Mouse (Mus musculus): ENCODE measurements at regions not wholly inside any gene's neighbourhood (a gene's known extent, or its start where the extent isn't known, plus 50 kb on each side); places are given as distances from the start of the nearest gene placed in this dataset.

DNA sequence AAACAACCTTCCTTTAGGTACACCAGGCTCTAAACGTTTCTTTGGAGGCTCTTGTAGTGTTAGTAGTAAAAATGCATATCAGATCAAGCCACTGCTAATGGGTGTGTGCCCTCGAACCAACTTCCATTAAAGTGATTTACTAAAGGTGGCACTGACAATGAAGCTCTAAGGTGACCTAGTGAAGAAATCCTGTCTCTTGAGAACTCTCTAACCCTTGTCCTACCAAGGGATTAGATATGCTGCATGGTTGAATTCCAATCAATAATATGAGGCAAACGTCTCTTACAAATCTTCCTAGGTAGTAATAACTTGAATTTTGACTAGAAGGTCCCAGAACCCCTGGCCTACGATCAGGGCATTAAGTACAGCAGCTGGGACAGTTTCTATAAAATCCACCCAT is 640.7 kb downstream of the Pard3 start:
- Histone ChIP-seq H3K4me3 (ENCODE audit: low read length) (no peak overlapping the region), H3K4me2 (replicated peaks; ENCODE audit: low read depth, low read length) (no peak overlapping the region), H3K27ac (ENCODE audit: low read depth, low read length) (no peak overlapping the region), H3K4me1 (ENCODE audit: control insufficient read depth, insufficient read depth, low read length) (no peaks in the 10 kb centered on the region), H3K36me3 (ENCODE audit: control insufficient read depth, insufficient read depth, low read length) (no peaks in the 10 kb centered on the region), H3K9me3 (ENCODE audit: control insufficient read depth, low read length) (no peaks in the 10 kb centered on the region), H3K9ac (ENCODE audit: low read depth, low read length) (no peak overlapping the region), H3K27me3 (ENCODE audit: control insufficient read depth, insufficient read depth, low read length) (no peaks in the 10 kb centered on the region)
- 42% methylated on average over 4 of the region's 4 CpGs for WGBS
- ATAC-seq (ENCODE audit: low FRiP score, low TSS enrichment) = no peak

- Histone ChIP-seq H3K9me3 (ENCODE audit: control insufficient read depth, low read length) (no peaks in the 10 kb centered on the region), H3K27ac (ENCODE audit: low read depth, low read length) (no peak overlapping the region), H3K36me3 (ENCODE audit: control insufficient read depth, insufficient read depth, low read length) (no peaks in the 10 kb centered on the region), H3K4me3 (ENCODE audit: low read length) (no peak overlapping the region), H3K4me1 (ENCODE audit: control insufficient read depth, insufficient read depth, low read length) (no peaks in the 10 kb centered on the region), H3K4me2 (replicated peaks; ENCODE audit: low read depth, low read length) (no peak overlapping the region), H3K27me3 (ENCODE audit: control insufficient read depth, insufficient read depth, low read length) (no peaks in the 10 kb centered on the region), H3K9ac (ENCODE audit: low read depth, low read length) (no peak overlapping the region)
- no peak for ATAC-seq (ENCODE audit: low FRiP score, low TSS enrichment)
- 73% methylated on average over 16 of the region's 16 CpGs for WGBS
Measured at GRCm38 (mm10) chr8:127706051-127706835, 642.5 kb downstream of the Pard3 start.

DNA sequence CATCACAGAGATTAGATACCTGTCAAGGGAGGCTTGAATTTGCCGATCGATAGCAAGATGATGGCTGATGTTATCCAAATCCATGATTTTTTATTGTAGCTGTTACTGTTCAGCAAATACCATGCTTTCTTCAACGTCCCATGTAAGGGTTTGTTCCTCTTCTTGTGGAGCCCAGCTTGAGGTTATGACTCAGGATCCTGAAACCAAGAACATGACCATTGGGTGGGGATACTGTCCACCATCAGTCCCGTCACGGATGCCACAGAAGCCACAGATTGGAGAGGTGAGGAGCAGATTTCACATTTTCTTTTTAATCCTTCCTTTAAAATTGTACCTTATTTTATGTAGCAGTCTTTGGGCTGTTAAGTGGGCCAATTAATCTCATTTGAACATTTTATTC is 645.7 kb downstream of the Pard3 start:
- no peak overlapping the region for H3K4me2 ChIP-seq (replicated peaks; ENCODE audit: low read depth, low read length)
- no peaks in the 10 kb centered on the region for H3K4me1 ChIP-seq (ENCODE audit: control insufficient read depth, insufficient read depth, low read length)
- H3K9ac ChIP-seq (ENCODE audit: low read depth, low read length) = no peak overlapping the region
- WGBS = 94% methylated on average over 5 of the region's 5 CpGs
- H3K9me3 ChIP-seq (ENCODE audit: control insufficient read depth, low read length) = no peaks in the 10 kb centered on the region
- H3K4me3 ChIP-seq (ENCODE audit: low read length) = no peak overlapping the region
- H3K27me3 ChIP-seq (ENCODE audit: control insufficient read depth, insufficient read depth, low read length) = no peaks in the 10 kb centered on the region
- no peak for ATAC-seq (ENCODE audit: low FRiP score, low TSS enrichment)
- H3K27ac ChIP-seq (ENCODE audit: low read depth, low read length) = no peak overlapping the region
- H3K36me3 ChIP-seq (ENCODE audit: control insufficient read depth, insufficient read depth, low read length) = no peaks in the 10 kb centered on the region

DNA sequence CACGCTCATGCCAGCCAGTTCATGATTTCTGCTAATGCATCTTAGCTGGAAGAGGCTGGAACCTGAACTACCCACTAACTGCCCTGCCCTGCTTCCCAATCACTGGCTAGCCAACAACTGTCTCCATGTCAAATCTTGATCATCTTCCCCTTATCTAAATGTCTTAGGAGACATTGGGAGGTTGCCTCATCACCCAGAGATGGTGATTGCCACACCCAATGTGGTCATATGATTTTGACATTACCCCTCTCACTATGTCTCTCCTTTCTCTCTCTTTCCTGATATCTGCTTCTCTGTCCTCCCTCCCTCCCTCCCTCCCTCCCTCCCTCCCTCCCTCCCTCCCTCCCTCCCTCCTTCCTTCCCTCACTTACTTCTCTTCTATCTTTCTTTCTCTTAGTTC is 643.3 kb upstream of the Nrp1 start:
- Histone ChIP-seq H3K27me3 (ENCODE audit: control insufficient read depth, insufficient read depth, low read length) (no peaks in the 10 kb centered on the region), H3K9ac (ENCODE audit: low read depth, low read length) (no peak overlapping the region), H3K4me2 (replicated peaks; ENCODE audit: low read depth, low read length) (no peak overlapping the region), H3K36me3 (ENCODE audit: control insufficient read depth, insufficient read depth, low read length) (no peaks in the 10 kb centered on the region), H3K4me1 (ENCODE audit: control insufficient read depth, insufficient read depth, low read length) (peaks cover 12% of the 10 kb centered on the region), H3K4me3 (ENCODE audit: low read length) (no peak overlapping the region), H3K9me3 (ENCODE audit: control insufficient read depth, low read length) (no peaks in the 10 kb centered on the region), H3K27ac (ENCODE audit: low read depth, low read length) (no peak overlapping the region)
- WGBS = 79% methylated on average over 1 of the region's 1 CpGs
- no peak for ATAC-seq (ENCODE audit: low FRiP score, low TSS enrichment)

- no peaks in the 10 kb centered on the region for H3K9me3 ChIP-seq (ENCODE audit: control insufficient read depth, low read length)
- H3K4me2 ChIP-seq (replicated peaks; ENCODE audit: low read depth, low read length) = no peak overlapping the region
- no peak for ATAC-seq (ENCODE audit: low FRiP score, low TSS enrichment)
- no peak overlapping the region for H3K27ac ChIP-seq (ENCODE audit: low read depth, low read length)
- H3K9ac ChIP-seq (ENCODE audit: low read depth, low read length) = no peak overlapping the region
- peaks cover 27% of the 10 kb centered on the region for H3K4me1 ChIP-seq (ENCODE audit: control insufficient read depth, insufficient read depth, low read length)
- no peaks in the 10 kb centered on the region for H3K36me3 ChIP-seq (ENCODE audit: control insufficient read depth, insufficient read depth, low read length)
- H3K4me3 ChIP-seq (ENCODE audit: low read length) = no peak overlapping the region
- H3K27me3 ChIP-seq (ENCODE audit: control insufficient read depth, insufficient read depth, low read length) = no peaks in the 10 kb centered on the region
Measured at GRCm38 (mm10) chr8:127717969-127718368, 640.4 kb upstream of the Nrp1 start.

DNA sequence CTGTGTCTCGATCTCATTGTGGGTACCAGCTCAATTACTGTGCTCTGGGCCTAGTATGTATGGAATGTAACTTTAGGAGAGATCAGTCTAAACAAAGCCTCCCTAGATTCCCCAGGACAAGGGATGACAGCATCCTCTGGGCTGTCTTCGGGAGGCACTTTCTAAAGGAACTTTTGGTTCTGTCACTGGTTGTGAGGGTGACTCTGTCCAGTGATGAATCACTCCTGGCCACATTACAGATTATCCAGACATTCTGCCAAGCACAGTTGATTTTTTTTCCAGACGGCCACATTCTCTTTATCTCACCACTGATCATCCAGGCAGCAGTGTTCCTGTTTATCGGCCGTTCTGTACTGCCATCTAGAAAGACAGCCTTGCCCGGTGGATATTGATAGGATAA is 638.5 kb upstream of the Nrp1 start:
- Histone ChIP-seq H3K9me3 (ENCODE audit: control insufficient read depth, low read length) (no peaks in the 10 kb centered on the region), H3K27ac (ENCODE audit: low read depth, low read length) (no peak overlapping the region), H3K4me1 (ENCODE audit: control insufficient read depth, insufficient read depth, low read length) (peaks cover 27% of the 10 kb centered on the region), H3K9ac (ENCODE audit: low read depth, low read length) (no peak overlapping the region), H3K4me3 (ENCODE audit: low read length) (no peak overlapping the region), H3K27me3 (ENCODE audit: control insufficient read depth, insufficient read depth, low read length) (no peaks in the 10 kb centered on the region), H3K4me2 (replicated peaks; ENCODE audit: low read depth, low read length) (no peak overlapping the region), H3K36me3 (ENCODE audit: control insufficient read depth, insufficient read depth, low read length) (no peaks in the 10 kb centered on the region)
- ATAC-seq (ENCODE audit: low FRiP score, low TSS enrichment) = no peak
- 11% methylated on average over 6 of the region's 6 CpGs for WGBS

DNA sequence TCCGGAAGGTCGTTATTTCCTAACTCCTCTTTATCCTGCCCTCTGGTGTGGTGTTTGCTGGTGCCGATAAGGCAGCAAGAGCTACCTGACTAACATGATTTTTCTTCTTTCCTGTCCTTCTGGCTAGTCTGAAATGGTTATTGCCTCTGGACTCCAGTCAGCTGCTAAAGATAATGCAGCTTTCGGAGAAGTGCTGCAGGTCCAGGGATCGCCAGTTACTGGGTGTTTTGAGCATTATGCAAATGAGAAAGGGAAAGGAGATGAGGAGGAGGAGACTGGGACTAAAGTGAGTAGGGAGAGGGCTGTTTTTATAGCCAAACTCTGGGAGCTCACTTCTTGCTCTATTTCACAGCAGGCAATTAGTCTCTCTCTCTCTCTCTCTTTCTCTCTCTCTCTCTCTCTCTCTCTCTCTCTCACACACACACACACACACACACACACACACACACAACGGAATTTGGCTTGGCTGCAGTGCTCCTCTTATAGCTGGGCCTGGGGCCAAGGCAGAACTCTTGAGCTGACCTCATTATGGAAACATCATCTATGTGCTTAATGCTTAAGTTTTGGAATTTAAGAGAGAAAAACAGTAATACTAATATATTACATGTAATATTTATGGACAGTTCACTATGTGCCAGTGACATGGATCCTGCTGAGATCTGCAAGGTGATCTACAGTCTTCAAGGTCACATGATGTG is 637.7 kb upstream of the Nrp1 start:
- peak; percentile 68; the same call in 1 of the 2 replicates for ATAC-seq (ENCODE audit: low FRiP score, low TSS enrichment)
- H3K36me3 ChIP-seq (ENCODE audit: control insufficient read depth, insufficient read depth, low read length) = no peaks in the 10 kb centered on the region
- H3K9me3 ChIP-seq (ENCODE audit: control insufficient read depth, low read length) = no peaks in the 10 kb centered on the region
- no peak overlapping the region for H3K4me3 ChIP-seq (ENCODE audit: low read length)
- peaks cover 27% of the 10 kb centered on the region for H3K4me1 ChIP-seq (ENCODE audit: control insufficient read depth, insufficient read depth, low read length)
- no peak overlapping the region for H3K9ac ChIP-seq (ENCODE audit: low read depth, low read length)
- H3K4me2 ChIP-seq (replicated peaks; ENCODE audit: low read depth, low read length) = 0 out of 2 replicates have a peak overlapping the region, but pooled peaks have one; percentile 9
- H3K27me3 ChIP-seq (ENCODE audit: control insufficient read depth, insufficient read depth, low read length) = no peaks in the 10 kb centered on the region
- WGBS = 16% methylated on average over 6 of the region's 6 CpGs
- no peak overlapping the region for H3K27ac ChIP-seq (ENCODE audit: low read depth, low read length)

DNA sequence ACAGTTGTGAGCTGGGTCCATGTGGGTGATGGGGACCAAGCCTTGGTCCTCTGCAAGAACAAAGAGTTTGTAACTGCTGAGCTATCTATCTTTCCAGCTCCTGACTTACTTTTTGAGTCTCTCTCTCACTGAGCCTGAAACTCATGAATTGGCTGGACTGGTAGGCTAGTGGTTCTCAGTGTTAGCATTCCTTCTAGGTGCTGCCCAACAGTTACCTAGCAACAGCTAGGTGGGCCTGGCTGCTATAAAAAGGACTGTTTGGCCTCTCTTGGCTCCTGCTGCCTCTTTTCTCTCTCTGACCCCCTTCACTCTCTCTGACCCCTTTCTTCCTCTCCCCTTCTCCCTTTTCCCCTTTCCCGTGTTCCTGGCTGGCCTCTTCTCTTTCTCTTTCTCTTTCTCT is 636.8 kb upstream of the Nrp1 start:
- Histone ChIP-seq H3K36me3 (ENCODE audit: control insufficient read depth, insufficient read depth, low read length) (no peaks in the 10 kb centered on the region), H3K9ac (ENCODE audit: low read depth, low read length) (no peak overlapping the region), H3K4me3 (ENCODE audit: low read length) (no peak overlapping the region), H3K4me2 (replicated peaks; ENCODE audit: low read depth, low read length) (no peak overlapping the region), H3K27ac (ENCODE audit: low read depth, low read length) (no peak overlapping the region), H3K4me1 (ENCODE audit: control insufficient read depth, insufficient read depth, low read length) (peaks cover 27% of the 10 kb centered on the region), H3K9me3 (ENCODE audit: control insufficient read depth, low read length) (no peaks in the 10 kb centered on the region), H3K27me3 (ENCODE audit: control insufficient read depth, insufficient read depth, low read length) (no peaks in the 10 kb centered on the region)
- ATAC-seq (ENCODE audit: low FRiP score, low TSS enrichment) = no peak
- 43% methylated on average over 1 of the region's 1 CpGs for WGBS

- Histone ChIP-seq H3K9ac (ENCODE audit: low read depth, low read length) (no peak overlapping the region), H3K9me3 (ENCODE audit: control insufficient read depth, low read length) (no peaks in the 10 kb centered on the region), H3K27me3 (ENCODE audit: control insufficient read depth, insufficient read depth, low read length) (no peaks in the 10 kb centered on the region), H3K4me3 (ENCODE audit: low read length) (no peak overlapping the region), H3K27ac (ENCODE audit: low read depth, low read length) (no peak overlapping the region), H3K4me1 (ENCODE audit: control insufficient read depth, insufficient read depth, low read length) (no peaks in the 10 kb centered on the region), H3K36me3 (ENCODE audit: control insufficient read depth, insufficient read depth, low read length) (no peaks in the 10 kb centered on the region), H3K4me2 (replicated peaks; ENCODE audit: low read depth, low read length) (no peak overlapping the region)
- no peak for ATAC-seq (ENCODE audit: low FRiP score, low TSS enrichment)
- WGBS = 92% methylated on average over 3 of the region's 3 CpGs
Measured at GRCm38 (mm10) chr8:127734059-127734458, 624.3 kb upstream of the Nrp1 start.
